Mouse (Mus musculus): ENCODE results near the gene Gm11032.
"Not testable (repeated sequence)": the region's sequence is repeated elsewhere in the genome, so short reads cannot be mapped to it uniquely, and the experiment has no call there.

Gm11032 gene

DNA sequence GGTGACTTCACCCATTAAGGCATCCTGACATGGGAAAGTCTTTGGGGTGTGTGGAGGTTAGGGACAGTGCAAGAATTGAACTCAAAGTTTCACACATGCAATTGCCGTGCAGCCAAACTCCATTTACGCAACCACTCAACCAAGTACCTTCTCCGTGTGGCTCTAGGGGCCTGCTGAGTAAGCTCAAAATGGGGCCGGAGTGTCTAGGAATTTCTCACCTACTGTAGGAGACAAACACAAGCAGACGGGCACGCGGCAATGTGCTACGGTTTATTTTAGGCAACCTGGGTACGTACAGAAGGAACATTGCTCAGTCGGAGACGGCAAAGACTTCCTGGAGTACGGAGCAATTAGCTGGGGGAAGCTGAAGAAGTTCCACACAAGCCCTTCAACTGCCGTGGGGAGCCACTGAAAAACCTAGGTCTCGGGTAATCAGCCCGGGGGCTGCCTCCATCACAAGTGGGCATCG, at the start of gene Gm11032:
Gene Gm11032, plus strand, starts transcription at position 51 of the 469 bp plus-strand sequence.
- peak; percentile 21 for DNase-seq

DNA sequence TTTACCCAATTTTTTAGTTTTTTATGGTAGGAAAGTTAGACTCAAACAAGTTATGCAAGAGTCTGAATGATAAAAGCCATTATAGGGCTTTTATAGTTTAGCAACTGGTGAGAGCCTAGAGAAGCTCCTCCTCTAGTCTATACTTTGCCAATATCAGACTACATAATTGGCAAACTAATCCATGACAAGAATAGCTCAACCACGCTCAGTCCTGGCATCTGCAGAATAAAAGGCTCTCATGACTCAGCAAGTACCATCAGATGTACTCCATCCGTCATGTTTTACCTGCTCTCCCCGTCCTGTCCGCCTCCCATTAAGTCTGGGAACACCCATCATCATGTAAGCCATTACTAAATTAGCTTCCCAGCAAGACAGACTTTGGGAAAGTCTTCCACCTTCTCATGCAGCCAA, 48.4 kb upstream of the Gm11032 start:
- peak; percentile 35 for DNase-seq

DNA sequence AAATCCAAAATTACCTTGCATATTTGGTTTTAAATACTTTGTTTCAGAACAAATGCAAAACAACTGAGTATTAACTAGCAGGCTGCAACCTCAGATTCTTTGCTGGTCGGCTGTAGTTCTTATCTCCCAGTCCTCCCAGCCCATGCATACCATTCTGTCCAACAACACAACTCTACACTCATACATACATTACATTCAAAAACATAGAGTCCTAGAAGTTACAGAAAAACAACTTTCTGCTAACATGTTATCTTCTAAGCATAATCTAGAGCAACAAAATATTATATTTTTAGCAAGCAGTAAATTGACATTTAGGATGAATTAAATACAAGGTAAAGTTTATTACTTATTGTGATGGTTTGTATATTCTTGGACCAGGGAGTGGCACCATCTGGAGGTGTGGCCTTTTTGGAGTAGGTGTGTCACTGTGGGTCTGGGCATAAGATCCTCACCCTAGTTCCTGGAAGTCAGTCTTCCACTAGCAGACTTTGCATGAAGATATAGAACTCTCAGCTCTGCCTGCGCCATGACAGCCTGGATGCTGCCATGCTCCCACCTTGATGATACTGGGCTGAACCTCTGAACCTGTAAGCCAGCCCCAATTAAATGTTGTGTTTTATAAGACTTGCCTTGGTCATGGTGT, 43.7 kb upstream of the Gm11032 start:
- DNase-seq = not testable (repeated sequence)

DNA sequence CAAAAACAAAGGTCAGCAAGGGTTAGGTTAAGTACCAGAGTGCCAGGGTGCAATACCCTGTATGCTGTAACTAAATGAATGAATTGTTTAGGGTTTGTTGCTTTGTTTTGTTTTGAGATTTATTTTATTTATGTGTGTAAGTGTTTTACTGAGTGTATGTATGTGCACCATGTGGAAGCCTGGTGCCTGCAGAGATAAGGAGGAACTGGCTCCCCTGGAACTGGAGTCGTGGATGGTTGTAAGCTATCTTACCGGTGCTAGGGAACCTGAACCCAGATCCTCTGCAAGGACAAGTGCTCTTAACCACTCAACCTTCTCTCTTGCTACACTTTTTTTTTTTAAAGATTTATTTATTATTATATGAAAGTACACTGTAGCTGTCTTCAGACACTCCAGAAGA, 42.8 kb upstream of the Gm11032 start:
- no peak for DNase-seq

DNA sequence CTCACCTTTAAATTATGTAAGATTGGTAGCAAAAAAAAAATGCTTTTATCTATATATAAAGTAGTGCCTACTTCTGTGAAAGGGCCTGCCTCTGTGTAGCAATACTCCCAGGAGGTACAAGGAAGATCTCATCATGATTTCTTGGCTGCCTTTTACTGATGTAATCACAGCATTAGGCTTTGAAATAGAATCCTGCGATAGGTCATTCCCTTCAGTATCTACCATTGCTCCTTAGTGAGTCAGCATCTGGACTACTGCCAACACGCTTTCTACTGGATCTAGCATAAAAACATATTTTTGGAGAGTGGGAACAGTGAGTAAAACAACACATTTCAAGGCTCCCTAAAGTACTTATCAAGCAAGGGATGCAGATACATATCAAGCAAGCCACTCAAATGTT, 41.2 kb upstream of the Gm11032 start:
- no peak for DNase-seq

DNA sequence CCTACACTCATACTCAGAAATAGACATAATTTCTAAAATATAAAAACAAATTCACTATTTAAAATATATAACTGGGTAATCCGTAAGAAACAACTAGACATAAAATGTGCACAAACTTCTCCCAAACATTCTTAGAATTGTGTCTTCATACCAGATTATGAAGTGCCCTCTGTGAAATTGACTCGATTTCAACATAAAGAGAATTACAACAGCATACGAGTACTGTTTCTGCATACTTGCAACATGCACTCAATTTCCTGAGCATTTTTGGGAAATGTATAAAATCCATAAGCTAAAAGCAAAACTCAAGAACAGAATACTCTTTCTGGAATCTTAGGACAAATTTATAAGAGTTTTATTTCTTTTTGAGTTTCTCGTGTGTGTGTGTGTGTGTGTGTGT, 28.1 kb upstream of the Gm11032 start:
- DNase-seq = no peak

DNA sequence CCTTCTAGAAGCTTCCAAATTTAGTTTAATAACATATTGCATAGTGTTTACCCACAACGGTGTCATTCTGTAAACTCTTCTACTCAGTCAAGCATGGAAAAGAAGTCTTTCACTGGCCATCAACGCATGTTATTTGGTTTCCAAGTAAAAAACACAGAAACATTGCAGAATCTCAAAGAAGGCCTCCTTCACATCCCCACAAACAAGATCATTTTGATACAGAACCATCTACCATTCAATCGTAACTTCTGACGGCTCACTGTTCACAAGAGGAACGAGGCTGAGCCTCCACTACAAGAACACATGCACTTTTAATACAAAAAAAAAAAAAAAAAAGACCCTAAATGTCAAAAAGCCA, 26.4 kb upstream of the Gm11032 start:
- DNase-seq = no peak

DNA sequence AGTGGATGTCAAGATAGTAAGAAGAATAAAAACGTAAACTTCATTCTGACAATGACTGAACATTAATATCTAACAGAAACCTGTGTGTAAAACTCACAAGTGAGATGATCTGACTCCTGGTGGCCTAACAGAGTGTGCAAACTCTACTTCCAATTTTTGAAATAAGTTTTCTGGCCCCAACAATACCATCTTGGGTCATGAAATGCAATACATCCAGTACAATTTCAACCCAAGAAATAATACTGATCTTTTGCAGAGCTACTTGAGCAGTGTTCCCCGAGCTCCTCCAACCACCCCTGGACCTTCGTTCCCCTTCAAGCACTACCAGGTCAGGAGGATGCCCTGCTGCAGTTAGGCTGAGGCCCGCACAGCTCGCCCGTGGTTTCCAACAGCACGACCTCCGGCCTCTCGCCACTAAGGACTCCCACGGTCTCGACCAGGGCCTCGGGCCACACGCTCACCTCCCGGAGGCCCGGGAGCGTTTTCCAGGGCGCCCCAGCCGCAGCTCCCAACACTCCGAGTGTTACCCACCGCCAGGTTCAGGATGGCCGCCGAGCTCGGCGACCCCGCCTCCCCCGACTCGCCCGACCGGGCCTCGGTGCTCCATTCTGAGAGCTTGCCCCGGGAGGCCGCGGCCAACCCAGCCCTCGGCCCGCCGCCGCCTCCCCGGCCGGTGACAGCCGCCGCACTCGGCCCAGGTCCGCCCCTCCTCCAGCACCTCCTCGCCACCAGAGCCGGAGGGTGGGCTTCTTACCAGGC, 25.8 kb upstream of the Gm11032 start:
- peak; percentile 26 for DNase-seq

DNA sequence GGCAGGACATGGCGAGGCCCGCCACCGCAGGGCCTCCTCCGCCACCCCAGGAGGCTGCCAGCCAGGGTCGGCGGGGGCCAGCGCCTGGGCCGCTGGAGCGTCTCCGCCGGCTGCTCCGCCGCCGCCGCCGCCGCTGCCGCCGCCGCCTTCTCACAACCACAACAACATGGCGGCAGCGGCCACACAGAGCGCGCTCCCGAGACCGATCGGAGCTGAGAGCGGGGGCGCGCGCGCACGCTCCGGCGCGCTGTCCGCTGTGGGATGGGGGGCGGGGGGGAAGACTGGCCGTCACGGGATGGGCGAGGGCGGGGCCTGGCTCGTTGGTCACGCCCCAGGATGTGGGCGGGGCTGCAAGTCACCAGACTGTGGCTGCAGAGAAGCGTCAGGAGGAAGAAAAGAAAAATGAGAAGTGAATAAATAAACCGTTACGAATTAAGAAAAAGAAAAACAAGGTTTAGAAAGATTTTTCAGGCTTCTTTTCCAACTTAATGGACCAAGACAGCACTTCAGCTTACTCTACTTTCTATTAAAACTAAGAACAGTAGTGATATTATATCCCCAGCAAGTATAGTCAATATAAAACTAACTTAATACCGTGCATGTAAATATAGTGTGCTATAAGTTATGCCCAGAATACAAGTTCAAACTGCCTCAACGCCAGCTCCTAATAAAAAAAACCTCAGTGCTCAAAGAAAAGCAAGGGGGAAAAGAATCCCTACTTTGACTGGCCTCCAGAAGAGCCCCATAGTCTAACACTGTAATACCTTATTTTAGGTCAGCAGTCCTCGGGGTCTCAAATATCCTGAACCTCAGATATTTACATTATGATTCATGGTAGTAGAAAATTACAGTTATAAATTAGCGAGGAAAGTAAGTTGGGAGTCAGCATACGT, 25.0 kb upstream of the Gm11032 start, which contains the start of gene Mtmr3:
Gene Mtmr3, minus strand, starts transcription at position 256 of the 893 bp plus-strand sequence.
- peak; percentile 94 for DNase-seq

DNA sequence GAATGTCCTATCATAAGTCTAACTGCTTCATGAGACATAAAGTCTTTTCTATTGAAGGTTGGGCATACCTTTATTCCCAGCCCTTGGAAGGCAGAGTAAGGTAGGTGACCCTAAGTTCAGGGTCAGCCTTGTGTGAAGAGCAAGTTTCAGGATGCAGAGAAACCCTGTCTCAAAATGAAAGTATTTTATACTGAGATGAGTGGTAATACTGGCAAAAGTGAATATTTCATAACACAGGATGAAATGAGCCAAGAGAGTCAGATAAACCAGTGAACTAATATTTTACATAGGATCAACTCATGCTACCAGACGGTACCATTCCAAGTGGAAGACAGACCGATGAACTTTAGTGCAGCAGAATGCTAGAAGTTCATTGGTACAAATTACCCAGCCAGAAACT, 21.5 kb upstream of the Gm11032 start:
- DNase-seq = no peak

DNA sequence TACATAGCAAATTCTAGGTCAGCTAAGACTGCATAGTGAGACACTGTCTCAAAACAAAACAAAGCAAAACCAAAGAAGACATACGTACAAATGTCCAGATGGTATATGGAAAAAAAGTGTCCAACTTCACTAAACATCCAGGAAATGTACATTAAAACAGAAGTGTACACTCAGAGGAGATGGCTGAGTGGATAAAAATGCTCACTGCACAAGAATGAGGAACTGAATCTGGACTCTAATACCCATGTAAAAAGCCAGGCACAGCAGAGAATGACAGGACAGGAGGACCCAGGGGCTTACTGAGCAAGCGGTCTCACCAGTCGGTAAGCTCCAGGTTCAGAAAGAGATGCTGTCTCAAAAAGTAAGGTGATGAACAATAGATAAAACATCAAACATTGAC, 20.0 kb upstream of the Gm11032 start:
- no peak for DNase-seq

DNA sequence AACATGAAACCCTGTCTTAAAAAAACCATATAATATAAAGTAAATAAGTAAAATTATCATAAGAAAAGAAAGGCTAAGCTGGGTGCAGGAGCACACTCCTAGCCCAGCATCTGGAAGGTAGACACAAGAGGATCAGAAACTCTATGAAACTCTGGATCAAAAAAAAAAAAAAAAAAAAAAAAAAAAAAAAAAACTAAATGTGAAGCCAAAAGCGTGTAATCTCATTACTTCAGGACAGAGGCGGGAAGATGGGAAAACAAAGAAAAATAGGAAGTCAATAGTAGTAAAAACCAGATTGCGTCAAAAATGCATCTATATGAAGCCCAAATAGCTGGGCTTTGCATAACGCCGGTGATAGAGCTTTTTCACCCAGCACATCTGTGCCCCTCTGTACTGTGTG, 18.0 kb upstream of the Gm11032 start:
- no peak for DNase-seq

DNA sequence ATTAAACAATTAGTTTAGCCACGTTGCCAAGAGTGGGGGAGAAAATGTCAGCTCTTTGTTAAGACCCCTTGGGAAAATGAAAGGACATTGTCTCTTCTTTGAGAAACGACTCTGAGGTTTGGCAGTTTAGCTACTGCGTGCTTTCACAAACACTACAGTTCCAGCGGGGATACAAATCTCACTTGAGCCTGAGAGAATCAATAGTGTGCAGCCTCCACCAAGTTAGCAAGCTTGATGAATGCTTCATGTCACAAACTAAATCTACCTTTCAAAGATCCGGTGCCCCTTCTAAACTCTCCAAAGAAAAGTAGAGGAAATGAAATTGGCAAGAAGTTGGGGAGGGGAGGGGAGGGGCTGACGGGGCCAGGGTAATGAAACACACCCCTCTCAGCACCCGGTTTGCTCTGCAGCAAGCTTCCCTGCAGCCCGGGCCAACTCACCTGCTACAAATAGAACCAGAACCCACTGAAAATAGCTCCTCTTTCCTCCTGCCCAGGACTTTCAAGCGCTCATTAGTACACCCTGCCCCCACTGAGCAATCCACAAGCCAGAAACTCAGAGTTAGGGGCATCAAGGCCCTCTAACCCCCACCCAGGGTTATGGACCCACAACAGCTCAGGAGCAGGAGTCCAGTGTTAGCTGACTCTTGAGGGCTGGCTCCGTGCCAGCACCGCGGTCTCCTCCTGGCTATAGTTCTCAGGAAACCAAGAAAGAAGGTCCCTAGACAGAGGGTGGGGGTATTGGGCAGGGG, 17.0 kb upstream of the Gm11032 start:
- DNase-seq = no peak

DNA sequence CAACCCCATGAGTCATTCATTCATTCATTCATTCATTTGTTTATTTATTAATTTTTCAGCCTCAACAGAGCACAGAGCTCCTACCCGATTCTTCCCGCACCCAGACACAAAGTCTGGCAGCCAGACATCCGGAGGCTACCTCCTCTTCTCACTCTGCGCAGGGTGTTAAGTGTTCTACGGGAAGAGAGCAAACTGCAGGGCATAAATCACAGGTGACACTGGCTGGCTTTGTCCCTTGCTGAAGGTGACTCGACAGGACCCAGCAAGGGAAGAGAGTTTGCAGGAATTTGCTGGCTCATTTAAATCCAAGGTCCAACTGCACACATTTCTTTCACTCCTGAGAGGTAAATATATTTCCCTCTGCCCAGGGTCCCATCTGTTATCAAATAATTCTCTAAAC, 15.4 kb upstream of the Gm11032 start:
- DNase-seq = no peak

DNA sequence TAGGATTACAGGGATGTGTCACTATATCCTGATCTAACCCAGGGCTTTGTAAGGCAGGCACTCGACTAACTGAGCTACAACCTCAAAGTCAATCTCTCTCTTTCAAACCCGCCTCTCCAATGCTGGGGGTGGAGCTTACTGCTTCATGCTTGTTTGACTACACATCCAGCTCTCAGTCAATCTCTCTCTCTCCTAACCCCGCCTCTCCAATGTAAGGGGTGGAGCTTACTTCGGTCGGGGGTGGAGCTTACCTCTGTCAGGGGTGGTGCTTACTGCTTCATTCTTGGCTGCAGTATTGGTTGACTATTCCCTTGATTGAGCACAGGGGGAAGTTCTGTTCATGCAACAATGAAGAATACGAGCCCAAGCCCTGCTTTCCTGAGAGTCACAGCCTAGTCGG, 14.5 kb upstream of the Gm11032 start:
- DNase-seq = no peak

DNA sequence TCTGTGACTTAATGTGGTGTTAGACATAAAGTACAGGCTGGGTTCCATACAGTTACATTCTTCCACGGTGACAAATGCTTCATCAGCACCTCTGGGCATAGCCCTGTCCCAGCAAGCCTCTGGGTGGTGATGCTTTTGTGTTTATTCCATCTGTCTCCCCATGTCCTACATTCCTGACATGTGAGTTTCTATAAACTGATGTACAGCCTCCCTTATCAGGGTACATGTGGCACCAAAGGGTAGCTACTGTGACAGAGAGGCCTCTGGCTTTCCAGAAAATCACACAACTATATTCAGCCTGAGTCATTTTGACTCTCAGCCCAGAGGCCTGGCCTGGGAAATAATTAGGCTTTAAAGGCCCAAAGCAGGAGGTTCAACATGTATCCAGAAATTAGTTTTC, 13.3 kb upstream of the Gm11032 start:
- DNase-seq = no peak

DNA sequence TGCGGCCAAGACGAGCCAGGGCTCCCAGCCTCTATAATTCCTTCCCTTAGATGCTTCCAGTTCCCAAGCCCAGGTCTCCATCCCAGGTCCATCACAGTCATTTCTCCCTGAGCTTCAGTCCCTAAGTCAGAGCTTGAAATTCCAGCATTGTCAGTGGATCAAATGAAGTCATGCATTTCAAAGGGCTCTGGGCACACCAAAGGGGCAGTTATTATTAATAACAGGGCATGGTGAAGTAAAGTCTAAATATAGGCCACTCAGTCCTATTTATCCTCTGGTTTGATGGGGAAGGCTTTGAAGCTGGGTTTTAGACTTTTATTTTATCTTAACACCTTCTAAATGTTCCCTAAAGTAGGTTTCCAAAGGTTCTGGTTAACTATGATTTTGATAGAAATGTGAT, 8.0 kb upstream of the Gm11032 start:
- no peak for DNase-seq

DNA sequence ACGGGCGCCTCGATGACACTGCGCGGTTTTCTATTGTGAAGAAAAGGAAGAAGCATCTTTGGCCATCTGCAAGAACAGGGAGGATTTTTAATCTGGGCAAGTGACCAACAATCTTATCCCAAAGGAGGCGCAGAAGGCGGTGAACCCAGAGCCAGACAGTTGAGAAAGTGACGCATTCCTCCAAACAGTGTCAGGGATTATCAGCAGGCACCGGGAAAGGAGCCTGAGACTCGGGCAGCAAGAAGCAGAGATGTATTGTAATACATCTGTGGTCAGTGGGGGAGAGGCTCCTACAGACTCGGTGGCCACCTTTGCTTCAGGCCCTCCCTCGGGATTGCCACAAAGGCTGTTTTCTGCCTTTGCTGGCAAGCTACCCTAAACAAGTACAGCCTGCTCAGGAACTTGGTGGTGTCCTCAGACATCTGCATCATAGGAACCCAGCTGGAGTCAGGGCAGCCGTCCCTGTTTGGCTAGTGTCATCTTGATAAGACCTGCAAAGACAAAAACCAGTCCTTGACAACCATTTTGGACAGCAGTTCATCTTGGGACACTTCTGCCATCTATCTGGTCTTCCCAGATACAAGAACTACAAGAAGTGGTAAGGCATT, 738 bp downstream of the Gm11032 start:
- DNase-seq = no peak

DNA sequence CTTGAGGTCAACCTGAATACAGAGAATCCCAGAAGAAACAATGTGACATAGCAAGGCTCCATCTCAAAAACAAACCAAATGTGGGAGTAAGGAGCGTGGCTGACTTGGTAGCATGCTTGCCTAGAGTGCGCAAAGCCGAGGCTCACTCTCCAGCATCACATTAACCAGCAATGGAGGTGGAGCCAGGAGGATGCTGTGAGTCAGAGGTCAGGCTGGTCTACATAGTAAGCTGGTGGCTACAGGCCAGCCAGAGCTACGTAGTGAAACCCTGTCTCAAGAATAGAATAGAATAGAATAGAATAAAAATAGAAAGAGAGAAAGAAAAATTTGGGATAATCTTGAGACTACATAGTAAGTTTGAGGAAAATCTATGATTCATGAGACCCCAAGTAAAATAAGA, 2.0 kb downstream of the Gm11032 start:
- no peak for DNase-seq

DNA sequence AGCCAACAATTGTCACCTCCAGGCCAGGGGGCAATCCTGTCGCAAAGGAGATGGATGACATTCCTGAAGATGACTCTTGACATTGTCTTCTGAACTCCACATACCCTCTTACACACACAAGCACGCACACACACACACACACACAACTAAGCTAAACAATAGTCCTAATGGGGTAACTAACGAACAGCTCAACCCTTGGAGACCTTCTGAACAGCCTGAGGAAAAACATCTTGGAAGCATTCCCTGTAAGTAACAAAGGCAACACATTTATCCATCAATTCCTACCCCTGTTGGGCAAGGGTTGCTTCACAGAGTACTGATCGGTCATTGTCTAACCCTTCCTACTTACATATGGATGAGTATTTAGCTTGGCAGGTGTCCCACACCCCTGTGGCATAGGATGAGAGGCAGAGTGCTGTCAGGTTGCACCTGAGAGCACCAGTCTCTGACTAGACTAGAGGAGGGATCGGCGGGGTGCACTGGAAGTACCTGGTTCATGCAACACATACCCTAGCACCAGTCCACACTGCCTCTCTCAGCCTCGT, 2.6 kb downstream of the Gm11032 start:
- no peak for DNase-seq

DNA sequence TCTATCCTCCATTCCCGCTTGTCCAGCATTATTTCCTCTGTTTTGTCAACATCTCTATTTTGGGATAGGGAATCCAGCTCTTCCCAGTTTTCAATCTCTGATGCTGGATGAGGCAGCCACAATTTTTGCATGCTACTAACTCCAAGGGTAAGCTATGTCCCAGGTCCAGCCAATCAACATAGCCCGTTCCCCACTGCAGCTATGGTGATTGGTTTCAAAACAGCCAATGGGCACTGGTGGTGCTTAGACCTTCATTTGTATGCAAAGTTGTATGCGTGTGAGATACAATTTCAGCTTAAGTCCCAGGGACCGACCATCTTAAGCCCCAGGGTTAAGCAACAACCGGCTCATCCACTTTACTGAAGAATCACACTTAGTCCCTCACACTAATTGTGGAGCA, 3.1 kb downstream of the Gm11032 start:
- DNase-seq = no peak

DNA sequence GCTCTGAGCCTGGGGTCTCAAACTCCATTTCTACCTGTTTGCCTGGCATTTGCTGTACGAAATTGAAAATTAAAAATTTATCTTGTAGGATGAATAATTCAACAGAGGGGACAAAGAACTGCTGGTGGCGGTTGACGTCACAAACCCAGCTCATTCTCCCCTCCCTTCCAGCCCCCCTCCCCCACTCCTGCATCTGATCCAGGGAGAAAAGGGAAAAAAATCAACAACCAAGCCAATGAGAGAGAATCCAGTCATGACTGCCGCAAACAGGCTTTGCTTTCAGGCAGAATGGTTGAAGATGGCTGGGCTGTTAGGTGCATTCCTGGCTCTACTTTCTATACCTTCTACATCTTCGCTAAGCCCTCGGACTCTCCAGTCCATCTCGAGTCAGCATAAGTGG, 6.1 kb downstream of the Gm11032 start:
- no peak for DNase-seq

Data from layer of hippocampus, adult 9-11 months (tissue).